Mouse (Mus musculus) brain, embryonic 14.5 days (tissue): ENCODE data around the gene Ahsa2. TPM values are rescaled to one million over a fixed set of nuclear protein-coding genes. Genes with fewer than 3 reads are reported as not detected.

Experiments used
- polyA plus RNA-seq: library from polyadenylated mRNA; depleted of rRNA; stranded (reverse); fragments of >200 nt; gene quantifications from 2 replicates; pipeline ENCODE4 v1.2.3, GENCODE M21; 2012; rRNA removed

Ahsa2 gene
- polyA plus RNA-seq, 1 experiment: 107 TPM

Other genes starting within 250 kb of the Ahsa2 start
- 92.0 and 98.5 TPM in 2 replicates for gene Xpo1, start 242.0 kb downstream of the Ahsa2 start, polyA plus RNA-seq
- gene Usp34, start 191.1 kb downstream of the Ahsa2 start, polyA plus RNA-seq: 41.8 and 57.6 TPM in 2 replicates
- 0.74 and 0.81 TPM in 2 replicates for gene 1700093K21Rik, start 23.1 kb upstream of the Ahsa2 start, polyA plus RNA-seq
- 46.2 and 56.9 TPM in 2 replicates for gene 0610010F05Rik, start 135.6 kb upstream of the Ahsa2 start, polyA plus RNA-seq
- gene Pus10, start 167.6 kb upstream of the Ahsa2 start, polyA plus RNA-seq: 11.6 and 12.6 TPM in 2 replicates
- gene Pex13, start 167.9 kb upstream of the Ahsa2 start, polyA plus RNA-seq: 15.5 and 17.6 TPM in 2 replicates